Mouse (Mus musculus) liver, embryonic 14.5 days (tissue): ENCODE measurements at regions not wholly inside any gene's neighbourhood (a gene's known extent, or its start where the extent isn't known, plus 50 kb on each side); places are given as distances from the start of the nearest gene placed in this dataset.

Source experiments
- CTCF ChIP-seq: IDR thresholded peaks from 2 replicates; pipeline ENCODE4 v1.5.1; 2016; ENCODE audit warnings: antibody characterized with exemption, low read depth, control low read depth
- EP300 ChIP-seq: IDR thresholded peaks from 2 replicates; pipeline ENCODE4 v1.6.1; 2016; ENCODE audit warnings: antibody characterized with exemption, low read depth

DNA sequence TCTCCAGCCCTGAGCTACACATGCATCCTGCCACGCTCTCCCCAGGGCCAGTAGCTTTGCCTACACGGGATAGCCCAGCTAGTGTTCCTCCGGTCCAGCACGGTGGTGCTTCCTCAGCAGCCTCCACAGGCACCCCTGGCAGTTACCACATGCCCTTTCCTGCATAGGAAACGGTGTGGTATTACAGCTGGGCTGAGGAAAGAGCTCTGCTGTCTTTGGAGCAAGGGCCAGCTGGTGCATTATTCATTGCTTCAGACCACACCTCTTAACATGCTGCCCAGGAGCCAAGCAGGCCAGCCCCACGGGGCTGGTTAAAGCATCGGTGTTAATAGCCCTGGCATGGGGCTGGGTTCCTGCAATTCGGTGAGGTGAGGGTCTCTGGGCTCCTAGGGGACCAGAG is 64.0 kb upstream of the Dio3 start:
- TF ChIP-seq CTCF = no peak
- no peak for TF ChIP-seq EP300
